Mouse (Mus musculus) forebrain, embryonic 11.5 days (tissue): ENCODE measurements around the gene Bnip1. TPM values are rescaled to one million over a fixed set of nuclear protein-coding genes. Genes with fewer than 3 reads are reported as not detected.

ENCODE experiments used
- ATAC-seq: fragments of 200-750 bp; cut with Nextera tagmentation; replicated peaks from 2 replicates; pipeline ENCODE4 v1.8.0; 2017; ENCODE audit warnings: moderate TSS enrichment; ENCODE audit not compliant: low FRiP score
- DNase-seq: peaks from one replicate; pipeline ENCODE4 v3.0.0-alpha.2; 2017; ENCODE audit warnings: low spot score
- H3K27ac ChIP-seq: fragments of 300-500 bp; sonication (generic); 2 replicates; pipeline ENCODE4 v1.5.1; 2014; ENCODE audit warnings: low read depth, low read length
- H3K27me3 ChIP-seq: fragments of 300-500 bp; sonication (generic); 2 replicates; pipeline ENCODE4 v1.6.1; 2014; ENCODE audit warnings: mild to moderate bottlenecking, low read length, mixed read lengths; ENCODE audit not compliant: control insufficient read depth, insufficient read depth
- H3K36me3 ChIP-seq: fragments of 300-500 bp; sonication (generic); 2 replicates; pipeline ENCODE4 v1.6.1; 2014; ENCODE audit warnings: mild to moderate bottlenecking, low read length, moderate library complexity, mixed read lengths; ENCODE audit not compliant: control insufficient read depth, insufficient read depth
- H3K4me1 ChIP-seq: fragments of 300-500 bp; sonication (generic); replicated peaks from 2 replicates; pipeline ENCODE4 v1.6.1; 2014; ENCODE audit warnings: low read length, mixed read lengths; ENCODE audit not compliant: control insufficient read depth, insufficient read depth
- H3K4me2 ChIP-seq: fragments of 300-500 bp; sonication (generic); 2 replicates; pipeline ENCODE4 v1.6.1; 2014; ENCODE audit warnings: low read depth, mild to moderate bottlenecking, low read length, moderate library complexity, mixed read lengths; ENCODE audit not compliant: severe bottlenecking
- H3K4me3 ChIP-seq: fragments of 300-500 bp; sonication (generic); 2 replicates; pipeline ENCODE4 v1.5.1; 2014; ENCODE audit warnings: low read depth, low read length
- H3K9ac ChIP-seq: fragments of 300-500 bp; sonication (generic); 2 replicates; pipeline ENCODE4 v1.6.1; 2014; ENCODE audit warnings: low read length
- H3K9me3 ChIP-seq: fragments of 300-500 bp; sonication (generic); 2 replicates; pipeline ENCODE4 v1.6.1; 2016; ENCODE audit warnings: low read length, mixed read lengths; ENCODE audit not compliant: control insufficient read depth
- whole genome bisulfite sequencing: fragments of 180-500 bp; shearing (Covaris S2); extraction: QIAGEN DNeasy Blood & Tissue Kit; methylation state at CpG from one replicate; pipeline ENCODE4 v1.1.7; 2014; 5-methylcytosine and 5-hydroxymethylcytosine counted together
- polyA plus RNA-seq: library from polyadenylated mRNA; unstranded; fragments of >200 nt; fragmentation: Nextera tagmentation; extraction: Ambion mirVana; gene quantifications from 2 replicates; pipeline ENCODE4 v1.2.1, GENCODE M21; 2014

Bnip1 gene
- polyA plus RNA-seq, 1 experiment from 2014 or later = 46.1 TPM

GRCm38 (mm10) chr17:26789460-26790268 lies 8.8 kb downstream of the Bnip1 start:
- Histone ChIP-seq H3K9me3 (no peaks in the 10 kb centered on the region), H3K4me3 (no peak overlapping the region), H3K36me3 (peaks cover 12% of the 10 kb centered on the region; the same call in 1 of the 2 replicates), H3K4me2 (no peak overlapping the region), H3K27ac (no peak overlapping the region), H3K27me3 (no peaks in the 10 kb centered on the region), H3K9ac (no peak overlapping the region), H3K4me1 (no peaks in the 10 kb centered on the region)
- 92% methylated on average over 8 of the region's 8 CpGs for WGBS
- DNase-seq = peak; percentile 19
- ATAC-seq = no peak

- WGBS = 90% methylated on average over 11 of the region's 11 CpGs
- no peak overlapping the region for H3K4me3 ChIP-seq
- no peaks in the 10 kb centered on the region for H3K4me1 ChIP-seq
- no peaks in the 10 kb centered on the region for H3K27me3 ChIP-seq
- H3K9ac ChIP-seq = no peak overlapping the region
- H3K9me3 ChIP-seq = no peaks in the 10 kb centered on the region
- ATAC-seq = no peak
- H3K36me3 ChIP-seq = peaks cover 12% of the 10 kb centered on the region; the same call in 1 of the 2 replicates
- no peak overlapping the region for H3K27ac ChIP-seq
- peak; percentile 37 for DNase-seq
- H3K4me2 ChIP-seq = no peak overlapping the region
Measured at GRCm38 (mm10) chr17:26790269-26791214, 9.7 kb downstream of the Bnip1 start.

GRCm38 (mm10) chr17:26791580-26791979 lies 10.7 kb downstream of the Bnip1 start:
- Histone ChIP-seq H3K4me3 (no peak overlapping the region), H3K36me3 (peaks cover 12% of the 10 kb centered on the region; the same call in 1 of the 2 replicates), H3K9ac (no peak overlapping the region), H3K4me1 (no peaks in the 10 kb centered on the region), H3K4me2 (no peak overlapping the region), H3K27ac (no peak overlapping the region), H3K27me3 (no peaks in the 10 kb centered on the region), H3K9me3 (no peaks in the 10 kb centered on the region)
- ATAC-seq (no peak), DNase-seq (peak; percentile 31)
- WGBS = 90% methylated on average over 7 of the region's 7 CpGs

GRCm38 (mm10) chr17:26792096-26792495 lies 11.2 kb downstream of the Bnip1 start:
- H3K4me2 ChIP-seq = no peak overlapping the region
- DNase-seq (peak; percentile 40), ATAC-seq (no peak)
- H3K27ac ChIP-seq = no peak overlapping the region
- H3K36me3 ChIP-seq = peaks cover 12% of the 10 kb centered on the region; the same call in 1 of the 2 replicates
- no peaks in the 10 kb centered on the region for H3K4me1 ChIP-seq
- no peaks in the 10 kb centered on the region for H3K27me3 ChIP-seq
- no peaks in the 10 kb centered on the region for H3K9me3 ChIP-seq
- 90% methylated on average over 15 of the region's 15 CpGs for WGBS
- no peak overlapping the region for H3K9ac ChIP-seq
- no peak overlapping the region for H3K4me3 ChIP-seq

GRCm38 (mm10) chr17:26793068-26793765 lies 12.4 kb downstream of the Bnip1 start:
- H3K36me3 ChIP-seq = peaks cover 12% of the 10 kb centered on the region; the same call in 1 of the 2 replicates
- H3K4me3 ChIP-seq = no peak overlapping the region
- no peaks in the 10 kb centered on the region for H3K4me1 ChIP-seq
- ATAC-seq = no peak
- no peak overlapping the region for H3K9ac ChIP-seq
- no peaks in the 10 kb centered on the region for H3K27me3 ChIP-seq
- WGBS = 87% methylated on average over 5 of the region's 5 CpGs
- no peak overlapping the region for H3K4me2 ChIP-seq
- DNase-seq = peak; percentile 51
- H3K9me3 ChIP-seq = no peaks in the 10 kb centered on the region
- H3K27ac ChIP-seq = no peak overlapping the region

- H3K9ac ChIP-seq = no peak overlapping the region
- H3K4me2 ChIP-seq = no peak overlapping the region
- H3K27me3 ChIP-seq = no peaks in the 10 kb centered on the region
- ATAC-seq (no peak), DNase-seq (peak; percentile 67)
- peaks cover 12% of the 10 kb centered on the region; the same call in 1 of the 2 replicates for H3K36me3 ChIP-seq
- 23% methylated on average over 3 of the region's 3 CpGs for WGBS
- no peak overlapping the region for H3K4me3 ChIP-seq
- H3K4me1 ChIP-seq = no peaks in the 10 kb centered on the region
- H3K27ac ChIP-seq = no peak overlapping the region
- no peaks in the 10 kb centered on the region for H3K9me3 ChIP-seq
Measured at GRCm38 (mm10) chr17:26794744-26795143, 13.9 kb downstream of the Bnip1 start.

GRCm38 (mm10) chr17:26795386-26795785 lies 14.5 kb downstream of the Bnip1 start:
- H3K27me3 ChIP-seq = no peaks in the 10 kb centered on the region
- H3K36me3 ChIP-seq = peaks cover 12% of the 10 kb centered on the region; the same call in 1 of the 2 replicates
- H3K27ac ChIP-seq = no peak overlapping the region
- H3K4me1 ChIP-seq = no peaks in the 10 kb centered on the region
- ATAC-seq = no peak
- no peak overlapping the region for H3K4me3 ChIP-seq
- no peak overlapping the region for H3K4me2 ChIP-seq
- no peaks in the 10 kb centered on the region for H3K9me3 ChIP-seq
- H3K9ac ChIP-seq = no peak overlapping the region
- 78% methylated on average over 7 of the region's 7 CpGs for WGBS
- DNase-seq = peak; percentile 19
